Mouse (Mus musculus) small intestine, adult 2 months (tissue): ENCODE measurements around the gene Parp11. TPM values are rescaled to one million over a fixed set of nuclear protein-coding genes. Genes with fewer than 3 reads are reported as not detected.
"Not testable (repeated sequence)": the region's sequence is repeated elsewhere in the genome, so short reads cannot be mapped to it uniquely, and the experiment has no call there.

Source experiments
- H3K27ac ChIP-seq: fragments of 200-500 bp; 2 replicates; pipeline ENCODE4 v1.5.1; 2012; ENCODE audit warnings: low read depth, low read length, control low read depth, inconsistent platforms; ENCODE audit not compliant: insufficient read depth
- H3K27me3 ChIP-seq: fragments of 200-500 bp; 2 replicates; pipeline ENCODE4 v1.6.1; 2012; ENCODE audit warnings: mild to moderate bottlenecking, moderate library complexity, low read length, inconsistent platforms; ENCODE audit not compliant: control insufficient read depth, insufficient read depth
- H3K36me3 ChIP-seq: fragments of 200-500 bp; 2 replicates; pipeline ENCODE4 v1.6.1; 2012; ENCODE audit warnings: mild to moderate bottlenecking, low read length, control low read depth, inconsistent platforms; ENCODE audit not compliant: control insufficient read depth, insufficient read depth
- H3K4me1 ChIP-seq: fragments of 200-500 bp; 2 replicates; pipeline ENCODE4 v1.6.1; 2012; ENCODE audit warnings: low read length, inconsistent platforms, mixed read lengths; ENCODE audit not compliant: control insufficient read depth, insufficient read depth, insufficient read length
- H3K4me3 ChIP-seq: fragments of 200-500 bp; 2 replicates; pipeline ENCODE4 v1.5.1; 2012; ENCODE audit warnings: low read depth, mild to moderate bottlenecking, control low read depth, inconsistent platforms, low read length, moderate library complexity
- CTCF ChIP-seq: fragments of 200-500 bp; IDR thresholded peaks from 2 replicates; pipeline ENCODE4 v1.5.1; 2012; ENCODE audit warnings: low read depth, mild to moderate bottlenecking, control low read depth, inconsistent platforms, low read length, moderate library complexity, mixed read lengths; ENCODE audit not compliant: insufficient replicate concordance, insufficient read length; ENCODE audit errors: extremely low read depth
- POLR2A ChIP-seq: fragments of 200-500 bp; IDR thresholded peaks from 2 replicates; pipeline ENCODE4 v1.6.1; 2012; ENCODE audit warnings: low read depth, mild to moderate bottlenecking, control low read depth, inconsistent platforms, low read length, moderate library complexity
- WGBS: fragments of 180-500 bp; shearing (Covaris S2); methylation state at CpG from one replicate; pipeline ENCODE4 v1.1.7; 2018; 5-methylcytosine and 5-hydroxymethylcytosine counted together
- polyA plus RNA-seq: library from polyadenylated mRNA; depleted of rRNA; stranded (reverse); fragments of >200 nt; gene quantifications from 2 replicates; pipeline ENCODE4 v1.2.3, GENCODE M21; 2012

The Parp11 gene
- polyA plus RNA-seq, 1 experiment: 3.8 TPM

GRCm38 (mm10) chr6:127495876-127496275 is 49.2 kb downstream of the Parp11 start:
- H3K4me1 ChIP-seq: peaks cover 2% of the 10 kb centered on the region; the same call in 1 of the 2 replicates
- TF ChIP-seq CTCF: no peak
- TF ChIP-seq POLR2A: no peak
- peaks cover 7% of the 10 kb centered on the region for H3K36me3 ChIP-seq
- WGBS: 52% methylated on average over 6 of the region's 6 CpGs
- no peaks in the 10 kb centered on the region for H3K27me3 ChIP-seq
- no peak overlapping the region for H3K27ac ChIP-seq
- H3K4me3 ChIP-seq: no peak overlapping the region

- no peaks in the 10 kb centered on the region for H3K27me3 ChIP-seq
- H3K4me1 ChIP-seq: peaks cover 2% of the 10 kb centered on the region; the same call in 1 of the 2 replicates
- 83% methylated on average over 18 of the region's 18 CpGs for WGBS
- no peak overlapping the region for H3K4me3 ChIP-seq
- peaks cover 1% of the 10 kb centered on the region; the same call in 1 of the 2 replicates for H3K36me3 ChIP-seq
- TF ChIP-seq CTCF (no peak), POLR2A (no peak)
- no peak overlapping the region for H3K27ac ChIP-seq
These were observed 50.4 kb downstream of the Parp11 start for GRCm38 (mm10) chr6:127496841-127497656.

GRCm38 (mm10) chr6:127500119-127500518 is 53.5 kb downstream of the Parp11 start:
- Histone ChIP-seq H3K36me3 (no peaks in the 10 kb centered on the region), H3K27ac (no peak overlapping the region), H3K27me3 (no peaks in the 10 kb centered on the region), H3K4me1 (peaks cover 2% of the 10 kb centered on the region; the same call in 1 of the 2 replicates), H3K4me3 (no peak overlapping the region)
- WGBS: 63% methylated on average over 9 of the region's 9 CpGs
- TF ChIP-seq POLR2A: no peak

DNA sequence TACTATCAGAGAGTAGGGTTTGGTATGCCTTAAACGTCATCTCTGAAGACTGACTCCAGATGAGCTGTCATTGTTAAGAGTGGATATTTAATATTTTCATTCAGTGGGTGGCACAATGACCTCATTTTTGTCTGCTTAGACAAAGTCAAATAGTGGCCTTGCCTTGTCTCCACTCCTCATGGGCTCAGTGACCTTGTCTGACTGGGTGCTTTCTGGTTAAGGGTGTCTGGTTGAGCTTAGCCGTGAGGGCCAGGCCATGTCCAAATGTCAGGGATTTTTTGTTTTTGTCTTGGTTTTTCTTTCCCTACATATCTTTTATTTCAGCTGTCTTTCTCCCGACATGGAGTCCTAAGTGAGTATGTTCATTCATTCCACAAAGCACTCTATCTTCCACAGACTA is 54.2 kb downstream of the Parp11 start:
- no peaks in the 10 kb centered on the region for H3K4me1 ChIP-seq
- no peak overlapping the region for H3K27ac ChIP-seq
- no peaks in the 10 kb centered on the region for H3K27me3 ChIP-seq
- H3K36me3 ChIP-seq: no peaks in the 10 kb centered on the region
- WGBS: 80% methylated on average over 3 of the region's 3 CpGs
- H3K4me3 ChIP-seq: no peak overlapping the region
- TF ChIP-seq POLR2A: no peak
- no peak for TF ChIP-seq CTCF

DNA sequence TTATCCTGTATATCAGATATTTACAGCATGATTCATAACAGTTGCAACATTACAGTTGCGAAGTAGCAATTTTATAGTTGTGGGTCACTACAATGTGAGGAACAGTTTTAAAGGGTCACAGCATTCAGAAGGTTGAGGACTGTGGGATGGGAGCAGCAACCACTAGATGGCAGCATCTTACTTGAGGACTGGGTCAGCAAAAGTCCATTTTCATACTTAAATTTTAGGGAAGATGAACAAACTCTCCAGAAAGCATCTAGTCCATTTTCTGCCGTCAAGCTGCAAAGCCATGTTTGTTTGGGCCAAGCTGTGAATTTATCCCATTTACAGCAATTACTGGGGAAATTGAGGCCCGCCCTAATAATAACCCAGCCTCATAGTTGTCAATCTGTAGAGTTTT is 55.9 kb downstream of the Parp11 start:
- no peaks in the 10 kb centered on the region for H3K36me3 ChIP-seq
- TF ChIP-seq CTCF (no peak), POLR2A (no peak)
- 57% methylated on average over 3 of the region's 3 CpGs for WGBS
- H3K4me1 ChIP-seq: no peaks in the 10 kb centered on the region
- no peaks in the 10 kb centered on the region for H3K27me3 ChIP-seq
- no peak overlapping the region for H3K27ac ChIP-seq
- no peak overlapping the region for H3K4me3 ChIP-seq

DNA sequence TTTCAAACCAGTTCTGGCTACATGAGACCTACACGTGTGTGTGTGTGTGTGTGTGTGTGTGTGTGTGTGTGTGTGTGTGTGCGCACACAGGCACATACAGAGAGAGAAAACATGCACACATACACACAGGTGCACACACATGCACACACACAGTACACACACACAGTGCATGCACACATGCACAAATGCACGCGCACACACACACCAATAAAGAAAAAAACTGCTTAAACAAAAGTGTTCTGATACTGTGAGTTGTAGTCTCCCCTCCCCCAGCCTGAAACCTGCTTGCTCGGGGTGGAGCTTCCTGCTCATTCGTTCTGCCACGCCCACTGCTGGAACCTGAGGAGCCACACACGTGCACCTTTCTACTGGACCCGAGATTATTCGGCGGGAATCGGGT is 67.1 kb downstream of the Parp11 start:
- not testable (repeated sequence) for H3K4me3 ChIP-seq, H3K27me3 ChIP-seq, H3K4me1 ChIP-seq, H3K27ac ChIP-seq, H3K36me3 ChIP-seq
- WGBS: 75% methylated on average over 8 of the region's 12 CpGs

DNA sequence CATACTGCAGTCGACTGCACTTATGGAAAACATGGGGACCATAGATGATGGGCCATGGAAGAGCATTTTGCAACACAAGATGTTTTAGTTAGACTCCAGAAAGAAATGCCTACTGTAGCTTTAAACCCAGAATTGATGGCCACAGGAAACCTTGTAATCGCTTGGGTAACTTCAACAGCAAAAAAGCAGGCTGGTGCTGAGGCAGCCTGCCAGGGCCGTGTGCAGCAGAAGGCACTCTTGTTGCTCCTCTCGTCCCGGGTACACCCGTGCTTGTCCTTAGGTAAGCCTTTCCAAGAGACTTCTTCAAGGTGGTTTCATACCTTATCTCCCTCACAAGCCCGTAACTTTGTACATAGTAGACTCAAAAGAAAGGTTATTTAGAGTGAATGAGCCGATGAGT is 74.5 kb downstream of the Parp11 start:
- TF ChIP-seq POLR2A (no peak), CTCF (no peak)
- Histone ChIP-seq H3K36me3 (no peaks in the 10 kb centered on the region), H3K27me3 (no peaks in the 10 kb centered on the region), H3K4me1 (no peaks in the 10 kb centered on the region), H3K27ac (no peak overlapping the region), H3K4me3 (no peak overlapping the region)
- WGBS: 42% methylated on average over 8 of the region's 8 CpGs
